Mouse (Mus musculus) adrenal gland, adult 18-20 months (tissue): Measurements from ENCODE around the gene Ucp2. TPM values are rescaled to one million over a fixed set of nuclear protein-coding genes. Genes with fewer than 3 reads are reported as not detected.

Experiments
- DNase-seq, 2 experiments: peaks; one replicate each; pipeline ENCODE4 v3.0.0; 2021 to 2022; ENCODE audit warnings: low spot score in 2 of 2
- total RNA-seq, 2 experiments: library from RNA; stranded (reverse); gene quantifications; 1 replicate in 1 of 2; 2 replicates in 1 of 2; pipeline ENCODE4 v1.2.3; 2021

Ucp2 gene
- total RNA-seq, 2 experiments from 2014 or later = 218 to 286 TPM

DNA sequence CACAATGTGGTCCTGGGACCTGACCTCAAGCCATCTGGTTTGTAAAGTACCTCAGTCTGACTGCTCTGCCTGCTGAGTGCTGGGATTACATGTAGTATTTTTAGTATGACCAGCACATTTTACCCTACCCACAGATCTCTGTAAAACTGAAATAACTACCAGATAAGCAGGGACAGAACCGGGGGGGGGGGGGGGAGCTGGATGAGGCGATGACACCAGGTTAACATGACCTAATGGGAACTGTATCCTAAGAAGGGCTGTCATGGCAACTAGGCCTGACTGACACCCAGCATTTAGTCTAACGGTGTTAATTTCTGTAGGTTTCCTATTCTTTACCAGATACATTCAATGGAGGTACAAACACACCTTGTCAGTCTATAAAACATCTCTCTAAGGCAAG is 56.7 kb downstream of the Ucp2 start:
- no peak for DNase-seq

DNA sequence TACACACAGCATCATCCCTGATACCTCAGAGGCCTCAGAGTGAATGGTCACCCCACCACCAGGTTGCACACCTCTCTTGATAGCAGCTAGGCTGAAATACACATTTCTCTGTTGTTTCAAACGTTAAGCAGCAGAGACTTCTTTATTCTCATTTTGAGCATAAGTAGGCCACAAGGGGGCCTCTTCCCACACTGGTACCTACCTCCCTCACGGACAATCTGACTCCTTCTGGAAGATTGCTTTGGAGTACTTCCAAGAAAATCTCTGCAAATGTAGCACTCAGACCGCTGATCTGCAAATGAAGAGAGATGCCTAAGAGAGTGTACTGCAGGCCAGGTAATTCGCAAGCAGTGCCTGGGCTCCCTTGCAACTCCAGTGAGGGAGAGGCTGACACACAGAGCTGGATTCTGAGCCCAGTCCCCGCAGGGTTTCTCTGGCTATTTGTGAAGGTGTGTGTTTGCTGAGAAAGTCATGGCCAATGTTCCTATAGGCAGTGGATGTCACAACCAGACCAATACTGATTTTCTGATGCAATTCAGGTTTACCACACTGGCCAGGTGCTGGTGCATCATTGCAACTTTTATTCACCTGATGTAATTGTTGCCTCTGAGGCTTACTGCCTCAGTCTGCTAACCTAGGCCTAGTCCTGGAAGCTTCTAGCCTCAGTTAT is 57.3 kb downstream of the Ucp2 start:
- no peak for DNase-seq

Other genes starting within 250 kb of the Ucp2 start
- gene P4ha3, start 207.8 kb upstream of the Ucp2 start, total RNA-seq = under 1 TPM; 0.27 to 0.38 TPM
- 10 to 100 TPM; 17.4 to 20.2 TPM for gene C2cd3, start 121.1 kb upstream of the Ucp2 start, total RNA-seq
- 10 to 100 TPM; 74.6 to 77.5 TPM for gene Ppme1, start 121.0 kb upstream of the Ucp2 start, total RNA-seq
- gene Ucp3, start 20.3 kb upstream of the Ucp2 start, total RNA-seq = 10 to 100 TPM; 19.5 to 30.1 TPM
- gene Dnajb13, start 21.6 kb downstream of the Ucp2 start, total RNA-seq = under 1 TPM in 1 of 2 experiments, not detected in 1; 0.83 TPM
- gene Coa4, start 43.7 kb downstream of the Ucp2 start, total RNA-seq = 10 to 100 TPM in 1 of 2 experiments, 1 to 10 TPM in 1; 8.6 to 13.2 TPM
- 10 to 100 TPM; 81.1 to 81.4 TPM for gene Rab6a, start 114.1 kb downstream of the Ucp2 start, total RNA-seq
- 10 to 100 TPM; 53.7 to 73.3 TPM for gene Mrpl48, start 115.0 kb downstream of the Ucp2 start, total RNA-seq
- gene Plekhb1, start 169.1 kb downstream of the Ucp2 start, total RNA-seq = 1 to 10 TPM; 2.9 to 5.2 TPM
- gene Fam168a, start 213.3 kb downstream of the Ucp2 start, total RNA-seq = 10 to 100 TPM; 48.1 to 48.4 TPM